ENCODE assay signal across 7 mouse cellular contexts in the genomic region with DNA sequence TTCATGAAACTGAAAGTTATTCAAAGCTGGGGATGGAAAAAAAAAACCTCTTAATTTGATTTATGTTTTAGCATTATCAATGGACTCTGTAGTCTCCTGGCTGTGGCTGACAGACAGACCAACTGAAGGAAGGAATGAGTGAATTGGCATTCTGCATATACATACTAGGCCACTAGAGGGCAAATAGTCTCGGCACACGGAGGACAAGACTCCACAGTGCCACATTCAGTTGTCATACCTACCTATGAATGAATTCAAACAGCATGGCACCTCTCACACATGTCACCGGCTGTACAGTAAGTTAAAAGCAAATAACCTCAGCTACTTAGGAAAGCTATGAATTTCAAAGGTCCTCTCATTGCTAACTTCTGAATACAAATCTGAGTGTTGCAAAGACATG.
DNase-seq lines count a peak whose midpoint lies in the region; ATAC-seq and TF ChIP-seq lines count a peak whose summit lies in the region.

No protein-coding gene starts in this region.

- H3K36me3 ChIP-seq in E14TG2a.4 (ENCODE audit: insufficient read depth, low read length): no peaks in the 10 kb centered on the region
- H3K36me3 ChIP-seq in embryonic facial prominence, embryonic 11.5 days (replicated peaks; ENCODE audit: control insufficient read depth, insufficient read depth, low read depth, low read length): no peaks in the 10 kb centered on the region

- H3K27ac ChIP-seq in embryonic facial prominence, embryonic 11.5 days (replicated peaks; ENCODE audit: low read depth, low read length): no peak overlapping the region

- 32% methylated on average over 3 of the region's 3 CpGs for WGBS in embryonic facial prominence, embryonic 11.5 days

- no peaks in the 10 kb centered on the region for H3K4me1 ChIP-seq in E14TG2a.4 (replicated peaks; ENCODE audit: low read depth, low read length)
- no peaks in the 10 kb centered on the region for H3K4me1 ChIP-seq in embryonic facial prominence, embryonic 11.5 days (ENCODE audit: control insufficient read depth, insufficient read depth, low read length)

- no peak for ATAC-seq in embryonic facial prominence, embryonic 11.5 days (replicated peaks; ENCODE audit: insufficient number of reproducible peaks, low FRiP score, low TSS enrichment, low read depth)
- peak; percentile 91 for ATAC-seq in megakaryocyte-erythroid progenitor cell, adult 5-6 weeks (replicated peaks; ENCODE audit: low FRiP score, low TSS enrichment, poor library complexity, severe bottlenecking)

- peak; percentile 37 for TF ChIP-seq CTCF in E14TG2a.4 (conservative IDR thresholded peaks at IDR 0.05; ENCODE audit: low read length)

- no peak overlapping the region for H3K4me3 ChIP-seq in E14TG2a.4 (replicated peaks; ENCODE audit: low read length)
- no peak overlapping the region for H3K4me3 ChIP-seq in embryonic facial prominence, embryonic 11.5 days (ENCODE audit: low read depth, low read length)

- no peaks in the 10 kb centered on the region for H3K27me3 ChIP-seq in E14TG2a.4 (ENCODE audit: insufficient read depth, low read length)
- H3K27me3 ChIP-seq in embryonic facial prominence, embryonic 11.5 days (ENCODE audit: control insufficient read depth, insufficient read depth, low read length): no peaks in the 10 kb centered on the region

- H3K4me2 ChIP-seq in embryonic facial prominence, embryonic 11.5 days (ENCODE audit: low read depth, low read length): no peak overlapping the region; the same call in 1 of the 2 replicates

- H3K9me3 ChIP-seq in E14TG2a.4 (ENCODE audit: low read length): no peaks in the 10 kb centered on the region
- H3K9me3 ChIP-seq in embryonic facial prominence, embryonic 11.5 days (replicated peaks; ENCODE audit: control insufficient read depth, low read length): no peaks in the 10 kb centered on the region

- DNase-seq in kidney, adult 18-20 months: peak; percentile 12
- no peak for DNase-seq in kidney, adult 11 months
- peak; percentile 31 for DNase-seq in A20 (ENCODE audit: low read depth, low spot score)
- peak; percentile 61 for DNase-seq in embryonic facial prominence, embryonic 11.5 days (ENCODE audit: low spot score)
- no peak for DNase-seq in spleen, postnatal 10 days (ENCODE audit: low spot score in 2 of 2)

- H3K9ac ChIP-seq in embryonic facial prominence, embryonic 11.5 days (replicated peaks; ENCODE audit: low read length): no peak overlapping the region

Comparison
In these comparisons a context has a peak if more than half of its experiments do, and no peak if none do; other contexts are left out.
1. DNase-seq: peak in kidney, adult 18-20 months (single experiment), A20 (single experiment) and embryonic facial prominence, embryonic 11.5 days (single experiment); none in kidney, adult 11 months (single experiment) and spleen, postnatal 10 days (0 of 2).